Mouse (Mus musculus): ENCODE data around the gene Ntf5. TPM values are rescaled to one million over a fixed set of nuclear protein-coding genes. Genes with fewer than 3 reads are reported as not detected.

Ntf5 gene
- polyA plus RNA-seq, 1 experiment from 2014 or later, result not detected

DNA sequence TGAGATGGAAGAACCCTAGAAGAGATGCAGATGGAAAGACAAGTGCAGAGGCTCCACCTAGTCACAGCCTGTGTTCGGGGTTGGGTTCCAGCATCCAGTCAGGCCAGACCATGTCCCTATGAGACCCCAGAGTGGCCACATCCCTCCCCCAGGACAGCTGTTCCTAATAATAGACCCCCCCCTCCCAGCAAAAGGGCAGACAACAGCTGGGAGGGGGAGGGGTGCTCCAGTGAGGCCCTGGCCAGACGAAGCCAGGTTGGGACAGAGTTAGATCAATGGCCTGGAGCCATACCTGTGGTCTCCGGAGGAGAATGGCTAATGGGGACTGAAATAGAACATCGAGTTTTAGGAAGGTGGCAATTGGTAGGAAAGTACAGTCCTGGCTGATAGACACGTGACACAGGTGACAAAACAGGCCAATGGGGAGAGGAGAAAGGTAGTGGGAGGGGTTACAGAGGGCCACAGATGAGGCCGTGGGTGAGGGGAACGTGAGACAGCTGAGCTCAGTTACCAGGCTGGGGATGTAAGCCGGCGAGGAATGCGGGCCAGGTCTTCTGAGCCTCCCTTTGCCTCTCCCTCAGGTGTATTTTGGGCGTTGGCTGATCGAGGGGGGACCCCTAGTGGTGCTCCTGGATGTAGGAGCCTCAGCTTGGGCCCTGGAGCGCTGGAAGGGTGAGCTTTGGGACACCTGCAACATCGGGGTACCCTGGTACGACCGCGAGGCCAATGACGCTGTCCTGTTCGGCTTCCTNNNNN is 24.2 kb downstream of the Ntf5 start, which contains the start of gene Ruvbl2:
TSS of gene Ruvbl2 (minus strand) at position 576 of the 756 bp plus-strand sequence.
- Histone ChIP-seq H3K4me3 (ENCODE audit: inconsistent target) (no peak within 1 kb of the TSS), H3K79me2 (ENCODE audit: inconsistent target) (peaks cover 12% of the 10 kb centered on the region), H3K36me3 (ENCODE audit: inconsistent target) (no peaks in the 10 kb centered on the region), H3K27ac (no peak within 1 kb of the TSS)
- 81% methylated on average over 19 of the region's 19 CpGs for WGBS (ENCODE audit: missing documents)

DNA sequence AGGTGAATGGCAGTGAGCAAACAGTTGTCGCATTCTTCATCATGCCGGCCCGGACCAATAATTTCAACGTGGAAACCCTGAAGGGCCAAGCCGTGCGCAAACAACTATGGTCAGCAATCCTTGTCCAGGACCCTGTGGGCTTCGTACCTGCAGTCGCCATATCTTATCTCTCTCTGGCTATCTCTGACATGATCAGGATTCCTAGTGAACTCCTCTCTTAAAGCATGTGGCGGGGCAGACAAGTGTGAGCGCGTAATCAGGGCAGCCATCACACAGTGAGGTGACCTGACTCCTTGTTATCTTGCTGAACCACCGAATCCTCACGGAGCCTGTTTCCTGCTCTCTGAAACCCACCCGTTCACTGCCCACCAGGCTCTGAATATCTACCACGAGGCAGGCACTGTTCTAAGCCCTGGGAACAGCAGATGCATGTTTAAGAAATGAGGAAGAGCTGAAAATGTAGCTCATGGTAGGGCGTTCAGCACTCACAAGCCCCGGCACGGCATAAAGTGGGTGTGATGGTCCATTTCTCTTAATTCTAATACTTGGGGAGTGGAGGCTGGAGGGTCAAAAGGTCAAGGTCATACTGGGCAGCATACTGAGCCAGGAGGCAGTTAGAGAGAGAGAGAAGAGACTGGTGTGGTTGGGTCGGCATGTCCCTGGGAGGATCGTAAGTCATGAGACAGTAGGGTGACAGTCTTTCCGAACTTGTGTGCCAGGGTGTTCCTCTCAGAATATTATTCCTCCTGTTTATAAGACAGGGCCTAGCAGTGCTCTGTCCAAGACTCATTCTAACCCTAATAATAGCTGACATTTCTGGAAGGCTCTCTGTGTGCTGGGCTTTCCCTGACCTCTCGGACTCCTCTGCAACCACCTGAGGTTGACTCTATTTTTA is 30.3 kb downstream of the Ntf5 start:
- H3K27ac ChIP-seq, result no peak overlapping the region
- WGBS (ENCODE audit: missing documents), result 88% methylated on average over 22 of the region's 22 CpGs
- H3K4me3 ChIP-seq (ENCODE audit: inconsistent target), result no peak overlapping the region
- H3K36me3 ChIP-seq (ENCODE audit: inconsistent target), result no peaks in the 10 kb centered on the region
- no peaks in the 10 kb centered on the region for H3K79me2 ChIP-seq (ENCODE audit: inconsistent target)

DNA sequence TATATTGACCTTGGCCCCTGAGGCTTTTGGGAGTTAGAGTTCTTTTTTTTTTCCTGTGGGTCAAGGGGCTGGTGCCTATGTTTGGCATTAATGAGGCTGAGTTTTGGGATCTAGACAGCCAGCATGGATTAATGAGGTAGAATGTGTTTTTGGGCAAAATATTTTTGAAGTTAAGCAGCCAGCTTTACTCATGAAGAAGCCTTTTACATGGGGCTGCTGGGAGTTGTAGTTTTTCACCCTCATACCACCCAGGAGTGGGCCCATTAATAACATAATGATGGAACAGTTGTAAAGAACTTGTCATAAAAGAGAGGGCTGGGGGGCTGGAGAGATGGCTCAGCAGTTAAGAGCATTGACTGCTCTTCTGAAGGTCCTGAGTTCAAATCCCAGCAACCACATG is 33.1 kb downstream of the Ntf5 start:
- no peaks in the 10 kb centered on the region for H3K79me2 ChIP-seq (ENCODE audit: inconsistent target)
- H3K27ac ChIP-seq, result no peak overlapping the region
- H3K36me3 ChIP-seq (ENCODE audit: inconsistent target), result no peaks in the 10 kb centered on the region
- H3K4me3 ChIP-seq (ENCODE audit: inconsistent target), result no peak overlapping the region

DNA sequence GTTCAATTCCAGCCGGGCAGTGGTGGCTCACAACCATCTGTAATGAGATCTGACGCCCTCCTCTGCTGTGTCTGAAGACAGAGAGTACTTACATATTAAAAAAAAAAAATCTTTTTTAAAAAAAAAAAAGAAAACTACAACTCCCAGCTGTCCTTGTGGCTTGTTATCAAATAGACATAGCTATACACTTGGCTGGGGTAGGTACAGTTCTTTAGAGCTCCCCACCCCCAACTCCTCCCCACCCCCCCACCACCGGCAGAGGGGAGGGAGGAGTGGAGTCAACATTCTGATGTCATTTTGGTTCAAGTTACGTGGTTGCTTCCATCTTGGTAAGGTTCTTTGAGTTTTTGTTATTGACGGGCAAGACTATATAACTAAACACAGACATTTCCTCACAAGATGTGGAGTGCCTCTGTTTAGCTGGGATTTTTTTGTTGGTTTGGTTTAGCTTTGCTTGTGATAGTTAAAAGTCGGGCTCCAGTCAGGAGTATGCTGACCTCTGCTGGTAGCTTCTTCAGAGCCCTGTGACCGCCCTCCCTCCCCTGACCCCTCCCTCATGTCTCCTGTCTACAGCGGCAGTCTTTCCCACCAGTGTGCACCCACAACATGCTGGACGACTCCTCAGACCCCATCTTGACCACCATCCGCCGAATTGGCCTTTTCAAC is 34.0 kb downstream of the Ntf5 start:
- 68% methylated on average over 11 of the region's 11 CpGs for WGBS (ENCODE audit: missing documents)
- Histone ChIP-seq H3K36me3 (ENCODE audit: inconsistent target) (no peaks in the 10 kb centered on the region), H3K27ac (no peak overlapping the region), H3K79me2 (ENCODE audit: inconsistent target) (no peaks in the 10 kb centered on the region), H3K4me3 (ENCODE audit: inconsistent target) (no peak overlapping the region)

GRCm38 (mm10) chr7:45449974-45450373 is 36.5 kb downstream of the Ntf5 start:
- Histone ChIP-seq H3K79me2 (ENCODE audit: inconsistent target) (no peaks in the 10 kb centered on the region), H3K4me3 (ENCODE audit: inconsistent target) (no peak overlapping the region), H3K36me3 (ENCODE audit: inconsistent target) (no peaks in the 10 kb centered on the region), H3K27ac (no peak overlapping the region)
- WGBS (ENCODE audit: missing documents), result no CpG with 5 or more reads among the region's 1 CpGs

DNA sequence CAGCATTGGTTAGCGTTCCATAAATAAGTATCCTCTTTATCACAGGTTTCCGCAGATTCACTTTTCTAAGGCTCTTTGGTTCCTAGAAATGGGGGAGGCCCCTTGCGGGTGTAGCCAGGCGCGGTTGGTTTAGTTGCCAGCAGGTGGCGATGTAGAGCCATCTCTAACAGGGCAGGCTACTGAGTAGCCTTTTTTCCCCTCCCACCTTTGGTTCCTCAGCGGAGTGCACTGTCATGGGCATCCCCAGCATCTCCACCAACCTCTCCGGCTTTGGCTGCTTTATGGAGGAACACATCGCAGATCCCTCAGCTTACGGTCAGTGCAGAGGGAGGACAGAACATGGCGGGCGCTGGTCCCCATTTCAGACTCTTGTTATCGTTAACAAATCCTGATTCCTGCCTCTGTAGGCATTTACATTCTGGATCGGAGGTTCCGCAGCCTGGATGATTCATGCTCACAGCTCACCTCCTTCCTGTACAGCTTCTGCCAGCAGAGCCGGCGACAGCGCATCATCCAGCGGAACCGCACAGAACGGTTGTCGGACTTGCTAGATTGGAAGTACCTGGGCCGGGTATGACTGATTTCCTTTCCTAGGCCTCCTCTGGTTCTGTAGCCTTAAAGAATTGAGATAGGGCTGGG is 38.0 kb downstream of the Ntf5 start:
- no peaks in the 10 kb centered on the region for H3K79me2 ChIP-seq (ENCODE audit: inconsistent target)
- H3K36me3 ChIP-seq (ENCODE audit: inconsistent target), result no peaks in the 10 kb centered on the region
- H3K27ac ChIP-seq, result no peak overlapping the region
- WGBS (ENCODE audit: missing documents), result 60% methylated on average over 21 of the region's 23 CpGs
- H3K4me3 ChIP-seq (ENCODE audit: inconsistent target), result no peak overlapping the region

DNA sequence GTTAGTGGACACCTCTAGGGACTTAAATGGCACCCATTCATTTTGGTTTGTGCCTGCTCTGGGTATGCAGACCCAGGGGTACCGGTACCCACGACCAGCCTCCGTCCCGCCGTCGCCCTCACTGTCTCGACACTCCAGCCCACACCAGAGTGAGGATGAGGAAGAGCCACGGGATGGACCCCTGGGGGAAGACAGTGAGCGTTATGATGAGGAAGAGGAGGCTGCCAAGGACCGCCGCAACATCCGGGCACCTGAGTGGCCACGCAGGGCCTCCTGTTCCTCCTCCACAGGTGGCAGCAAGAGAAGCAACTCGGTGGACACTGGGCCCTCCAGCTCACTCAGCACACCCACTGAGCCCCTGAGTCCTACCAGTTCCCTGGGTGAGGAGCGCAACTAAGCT is 41.5 kb downstream of the Ntf5 start:
- Histone ChIP-seq H3K36me3 (ENCODE audit: inconsistent target) (no peaks in the 10 kb centered on the region), H3K79me2 (ENCODE audit: inconsistent target) (peaks cover 23% of the 10 kb centered on the region), H3K27ac (no peak overlapping the region), H3K4me3 (ENCODE audit: inconsistent target) (no peak overlapping the region)
- 93% methylated on average over 15 of the region's 15 CpGs for WGBS (ENCODE audit: missing documents)

- H3K36me3 ChIP-seq (ENCODE audit: inconsistent target), result no peaks in the 10 kb centered on the region
- peaks cover 32% of the 10 kb centered on the region for H3K79me2 ChIP-seq (ENCODE audit: inconsistent target)
- peak overlapping the region; percentile 99; the same call in 1 of the 2 replicates for H3K4me3 ChIP-seq (ENCODE audit: inconsistent target)
- peak overlapping the region; percentile 96 for H3K27ac ChIP-seq
- 83% methylated on average over 13 of the region's 13 CpGs for WGBS (ENCODE audit: missing documents)
Observed at GRCm38 (mm10) chr7:45455932-45456696, 42.6 kb downstream of the Ntf5 start.

DNA sequence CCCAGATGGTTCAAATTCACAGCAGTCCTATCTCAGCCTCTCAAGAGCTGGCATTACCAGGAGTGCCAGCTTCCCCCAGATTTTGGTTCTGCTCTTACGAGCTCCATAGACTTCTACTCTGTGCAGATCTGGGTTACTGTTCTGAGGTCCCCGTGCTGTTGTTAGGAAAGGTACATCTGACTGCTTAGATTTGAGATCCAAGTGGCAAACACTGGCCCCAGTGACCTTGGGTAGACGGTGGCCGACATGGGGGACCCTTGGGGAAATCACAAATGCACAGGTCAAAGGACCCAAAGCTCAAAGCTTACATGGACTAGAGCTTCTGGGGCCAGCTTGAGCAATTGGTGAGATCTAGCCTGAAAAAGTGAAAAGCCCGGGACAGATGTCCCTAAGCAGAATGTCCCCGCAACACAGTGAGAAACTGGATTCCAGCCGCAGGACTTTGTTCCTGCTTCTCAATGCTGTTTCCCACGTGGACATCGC is 43.3 kb downstream of the Ntf5 start:
- 42% methylated on average over 9 of the region's 9 CpGs for WGBS (ENCODE audit: missing documents)
- H3K36me3 ChIP-seq (ENCODE audit: inconsistent target), result peaks cover 3% of the 10 kb centered on the region; the same call in 1 of the 2 replicates
- peak overlapping the region; percentile 96 for H3K27ac ChIP-seq
- peaks cover 36% of the 10 kb centered on the region for H3K79me2 ChIP-seq (ENCODE audit: inconsistent target)
- H3K4me3 ChIP-seq (ENCODE audit: inconsistent target), result peak overlapping the region; percentile 99

- H3K27ac ChIP-seq, result peak overlapping the region; percentile 96
Observed at GRCm38 (mm10) chr7:45457204-45458060, 43.9 kb downstream of the Ntf5 start.

DNA sequence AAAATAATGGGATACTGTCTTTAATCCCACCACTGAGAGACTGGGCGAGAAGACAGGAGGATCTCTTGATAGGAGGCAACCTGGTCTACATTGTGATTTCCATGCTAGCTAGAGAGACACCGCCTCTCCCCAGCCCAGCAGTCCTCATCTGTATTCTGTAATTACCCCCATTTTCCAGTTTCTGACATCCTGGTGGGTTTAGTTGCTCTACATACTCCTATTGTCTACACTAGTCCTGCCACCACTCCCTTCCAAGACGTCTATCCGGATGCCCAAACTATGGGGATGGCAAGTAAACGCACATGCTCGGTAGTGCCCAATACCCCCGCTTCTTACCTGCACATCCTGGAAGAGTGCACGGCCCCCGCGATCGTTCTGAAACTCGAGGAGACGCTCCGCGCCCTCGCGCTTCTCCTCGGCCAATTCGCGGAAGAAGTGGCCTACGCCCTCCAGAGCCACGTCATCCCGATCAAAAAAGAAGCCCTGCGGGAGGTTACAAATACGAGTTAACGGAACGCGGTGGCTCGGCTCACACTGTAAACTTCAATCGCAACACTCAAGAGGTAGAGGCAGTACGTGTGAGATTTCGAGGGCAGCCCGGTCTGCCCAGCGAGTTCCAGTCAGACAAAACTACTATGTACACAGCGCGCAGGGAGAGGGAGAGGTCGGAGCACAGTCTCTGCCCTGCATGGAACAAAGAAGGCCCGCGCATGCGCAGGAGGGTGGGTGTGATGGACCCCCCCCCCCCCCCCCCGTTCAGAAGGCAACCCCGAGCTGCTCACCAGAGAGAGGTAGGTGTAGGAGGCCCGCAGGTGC is 45.5 kb downstream of the Ntf5 start:
- H3K27ac ChIP-seq, result peak overlapping the region; percentile 96
- 1% methylated on average over 41 of the region's 43 CpGs for WGBS (ENCODE audit: missing documents)
- peaks cover 21% of the 10 kb centered on the region; the same call in 1 of the 2 replicates for H3K36me3 ChIP-seq (ENCODE audit: inconsistent target)
- H3K4me3 ChIP-seq (ENCODE audit: inconsistent target), result peak overlapping the region; percentile 99
- peaks cover 58% of the 10 kb centered on the region for H3K79me2 ChIP-seq (ENCODE audit: inconsistent target)

More at GRCm38 (mm10) chr7:45457204-45458060, 43.9 kb downstream of the Ntf5 start:
- peaks cover 10% of the 10 kb centered on the region; the same call in 1 of the 2 replicates for H3K36me3 ChIP-seq (ENCODE audit: inconsistent target)
- WGBS (ENCODE audit: missing documents), result 1% methylated on average over 7 of the region's 10 CpGs
- peak overlapping the region; percentile 99 for H3K4me3 ChIP-seq (ENCODE audit: inconsistent target)
- H3K79me2 ChIP-seq (ENCODE audit: inconsistent target), result peaks cover 43% of the 10 kb centered on the region

- Histone ChIP-seq H3K36me3 (ENCODE audit: inconsistent target) (peaks cover 28% of the 10 kb centered on the region; the same call in 1 of the 2 replicates), H3K4me3 (ENCODE audit: inconsistent target) (peak within 1 kb of the TSS; percentile 99), H3K27ac (peak within 1 kb of the TSS; percentile 100), H3K79me2 (ENCODE audit: inconsistent target) (peaks cover 65% of the 10 kb centered on the region)
- WGBS (ENCODE audit: missing documents), result 3% methylated on average over 20 of the region's 37 CpGs
Observed at GRCm38 (mm10) chr7:45459564-45460140, 46.2 kb downstream of the Ntf5 start, which contains the start of gene Ftl1. Gene Ftl1, minus strand, starts transcription at chr7:45459884.

Data from macrophage (primary cell).